In the genomic region with DNA sequence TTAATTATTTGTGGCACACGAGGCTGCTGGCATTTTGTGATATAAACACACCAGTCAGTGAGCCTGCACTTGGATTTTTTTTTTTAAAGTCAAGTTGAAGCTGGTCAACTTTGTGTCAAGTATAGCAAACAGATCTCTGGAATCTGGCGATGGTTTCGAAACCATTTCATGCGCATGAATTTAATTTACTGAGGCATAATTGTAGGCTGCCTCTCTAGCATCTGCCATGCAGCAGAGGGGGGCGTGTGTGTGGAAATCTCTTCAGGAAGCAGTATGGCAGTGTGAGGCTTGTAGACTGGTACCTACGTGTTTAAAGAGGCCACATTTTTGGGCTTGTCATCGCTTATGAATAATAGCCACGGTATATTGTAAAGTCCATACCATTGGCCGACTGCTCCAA, we compare ENCODE assay signal across 25 mouse cellular contexts.
A peak's percentile ranks its signal among the peaks of the same experiment; 100 is the strongest.
DNase-seq lines count a peak whose midpoint lies in the region; ATAC-seq and TF ChIP-seq lines count a peak whose summit lies in the region.
"Had no signal": no experiment of that assay in that cellular context is flagged by ENCODE, and none has a peak within 500 bp of the region (broad histone marks: within the 10 kb centered on the region; RNA-seq: fewer than 3 reads in every experiment).

No protein-coding gene starts in this region.

- H3K4me2 ChIP-seq in forebrain, embryonic 14.5 days (ENCODE audit: low read length), result no peak overlapping the region
- H3K4me2 ChIP-seq in forebrain, embryonic 11.5 days (ENCODE audit: low read depth, low read length, severe bottlenecking), result no peak overlapping the region
- no peak overlapping the region for H3K4me2 ChIP-seq in midbrain, embryonic 11.5 days
- no peak overlapping the region for H3K4me2 ChIP-seq in midbrain, embryonic 14.5 days (ENCODE audit: low read length)
- no peak overlapping the region for H3K4me2 ChIP-seq in stomach, postnatal 0 days (replicated peaks; ENCODE audit: low read depth)
- H3K4me2 ChIP-seq: hindbrain, embryonic 15.5 days; intestine, embryonic 15.5 days; midbrain, embryonic 13.5 days had no signal

- no peak overlapping the region for H3K9ac ChIP-seq in forebrain, embryonic 14.5 days (ENCODE audit: low read length)
- no peak overlapping the region for H3K9ac ChIP-seq in forebrain, embryonic 11.5 days (ENCODE audit: low read length)
- no peak overlapping the region for H3K9ac ChIP-seq in midbrain, embryonic 11.5 days (ENCODE audit: low read length)
- H3K9ac ChIP-seq in midbrain, embryonic 14.5 days (replicated peaks; ENCODE audit: low read length), result no peak overlapping the region
- H3K9ac ChIP-seq in stomach, postnatal 0 days (ENCODE audit: low read length), result no peak overlapping the region
- H3K9ac ChIP-seq: hindbrain, embryonic 15.5 days; intestine, embryonic 15.5 days; liver, postnatal 0 days; midbrain, embryonic 13.5 days had no signal

- no peaks in the 10 kb centered on the region for H3K4me1 ChIP-seq in forebrain, embryonic 14.5 days (ENCODE audit: control insufficient read depth, insufficient read depth, low read length)
- no peaks in the 10 kb centered on the region for H3K4me1 ChIP-seq in forebrain, embryonic 11.5 days (replicated peaks; ENCODE audit: control insufficient read depth, insufficient read depth, low read length)
- no peaks in the 10 kb centered on the region for H3K4me1 ChIP-seq in midbrain, embryonic 11.5 days (ENCODE audit: control insufficient read depth, insufficient read depth, low read length)
- H3K4me1 ChIP-seq in midbrain, embryonic 14.5 days (ENCODE audit: control insufficient read depth, insufficient read depth, low read length), result no peaks in the 10 kb centered on the region
- no peaks in the 10 kb centered on the region for H3K4me1 ChIP-seq in stomach, postnatal 0 days (replicated peaks; ENCODE audit: control insufficient read depth, insufficient read depth)
- no peaks in the 10 kb centered on the region for H3K4me1 ChIP-seq in thymus, adult 2 months (replicated peaks; ENCODE audit: control insufficient read depth, insufficient read depth, low read length)
- H3K4me1 ChIP-seq: hindbrain, embryonic 15.5 days; midbrain, embryonic 13.5 days had no signal

- H3K27ac ChIP-seq in forebrain, embryonic 14.5 days (ENCODE audit: low read depth, low read length), result no peak overlapping the region
- no peak overlapping the region for H3K27ac ChIP-seq in forebrain, embryonic 11.5 days (ENCODE audit: low read depth, low read length)
- H3K27ac ChIP-seq in midbrain, embryonic 11.5 days (ENCODE audit: low read depth, low read length), result no peak overlapping the region
- H3K27ac ChIP-seq in midbrain, embryonic 14.5 days (replicated peaks; ENCODE audit: low read depth, low read length), result no peak overlapping the region
- H3K27ac ChIP-seq in layer of hippocampus, adult 2 months, result no peak overlapping the region
- peak overlapping the region; percentile 78; the same call in 1 of the 2 replicates for H3K27ac ChIP-seq in stomach, postnatal 0 days (replicated peaks)
- H3K27ac ChIP-seq in thymus, adult 2 months (ENCODE audit: control insufficient read depth, insufficient read depth, low read length), result no peak overlapping the region
- H3K27ac ChIP-seq: heart, adult 2 months; hindbrain, embryonic 15.5 days; intestine, embryonic 15.5 days; midbrain, embryonic 13.5 days had no signal

- H3K27me3 ChIP-seq in forebrain, embryonic 14.5 days (replicated peaks; ENCODE audit: control insufficient read depth, insufficient read depth, low read length), result no peaks in the 10 kb centered on the region
- H3K27me3 ChIP-seq in forebrain, embryonic 11.5 days (ENCODE audit: control insufficient read depth, insufficient read depth, low read length), result no peaks in the 10 kb centered on the region
- no peaks in the 10 kb centered on the region for H3K27me3 ChIP-seq in midbrain, embryonic 11.5 days (ENCODE audit: control insufficient read depth, insufficient read depth, low read length)
- H3K27me3 ChIP-seq in midbrain, embryonic 14.5 days (ENCODE audit: control insufficient read depth, insufficient read depth, low read length), result no peaks in the 10 kb centered on the region
- H3K27me3 ChIP-seq in stomach, postnatal 0 days (ENCODE audit: control insufficient read depth, insufficient read depth, low read length), result no peaks in the 10 kb centered on the region
- no peaks in the 10 kb centered on the region for H3K27me3 ChIP-seq in thymus, adult 2 months (ENCODE audit: control insufficient read depth, insufficient read depth, low read length)
- H3K27me3 ChIP-seq: hindbrain, embryonic 15.5 days; intestine, embryonic 15.5 days; midbrain, embryonic 13.5 days; Patski had no signal

- WGBS in forebrain, embryonic 14.5 days, result 79% methylated on average over 9 of the region's 9 CpGs
- 88% methylated on average over 9 of the region's 9 CpGs for WGBS in forebrain, embryonic 11.5 days
- 91% methylated on average over 9 of the region's 9 CpGs for WGBS in midbrain, embryonic 11.5 days
- 77% methylated on average over 9 of the region's 9 CpGs for WGBS in midbrain, embryonic 14.5 days
- WGBS in stomach, postnatal 0 days, result 54% methylated on average over 9 of the region's 9 CpGs
- 95% methylated on average over 9 of the region's 9 CpGs for WGBS in thymus, adult 2 months

- TF ChIP-seq CTCF in layer of hippocampus, adult 2 months (conservative IDR thresholded peaks at IDR 0.05), result no peak
- no peak for TF ChIP-seq CTCF in stomach, postnatal 0 days (IDR thresholded peaks at IDR 0.05; ENCODE audit: low read depth)
- TF ChIP-seq CTCF in thymus, adult 2 months (IDR thresholded peaks at IDR 0.05; ENCODE audit: borderline replicate concordance, control insufficient read depth, extremely low read depth, insufficient read depth, low read length, poor library complexity), result no peak

- no peaks in the 10 kb centered on the region for H3K36me3 ChIP-seq in forebrain, embryonic 14.5 days (ENCODE audit: control insufficient read depth, insufficient read depth, low read length)
- no peaks in the 10 kb centered on the region for H3K36me3 ChIP-seq in forebrain, embryonic 11.5 days (ENCODE audit: control insufficient read depth, insufficient read depth, low read length)
- no peaks in the 10 kb centered on the region for H3K36me3 ChIP-seq in midbrain, embryonic 11.5 days (ENCODE audit: control insufficient read depth, insufficient read depth, low read length)
- H3K36me3 ChIP-seq in midbrain, embryonic 14.5 days (ENCODE audit: control insufficient read depth, insufficient read depth, low read length), result no peaks in the 10 kb centered on the region
- no peaks in the 10 kb centered on the region for H3K36me3 ChIP-seq in stomach, postnatal 0 days (ENCODE audit: control insufficient read depth, insufficient read depth, low read length)
- H3K36me3 ChIP-seq in thymus, adult 2 months (ENCODE audit: control insufficient read depth, insufficient read depth, low read length), result no peaks in the 10 kb centered on the region
- H3K36me3 ChIP-seq: hindbrain, embryonic 15.5 days; intestine, embryonic 15.5 days; midbrain, embryonic 13.5 days had no signal

- H3K4me3 ChIP-seq in forebrain, embryonic 14.5 days (ENCODE audit: low read depth, low read length), result no peak overlapping the region
- no peak overlapping the region for H3K4me3 ChIP-seq in forebrain, embryonic 11.5 days (ENCODE audit: low read depth, low read length)
- H3K4me3 ChIP-seq in midbrain, embryonic 11.5 days (ENCODE audit: low read depth, low read length), result no peak overlapping the region
- no peak overlapping the region for H3K4me3 ChIP-seq in midbrain, embryonic 14.5 days (replicated peaks; ENCODE audit: low read depth, low read length)
- H3K4me3 ChIP-seq in layer of hippocampus, adult 2 months, result no peak overlapping the region
- H3K4me3 ChIP-seq in stomach, postnatal 0 days (ENCODE audit: low read depth, low read length), result no peak overlapping the region
- H3K4me3 ChIP-seq in thymus, adult 2 months (ENCODE audit: control insufficient read depth, insufficient read depth, low read length), result no peak overlapping the region
- H3K4me3 ChIP-seq: heart, adult 2 months; hindbrain, embryonic 15.5 days; intestine, embryonic 15.5 days; midbrain, embryonic 13.5 days had no signal

- no peaks in the 10 kb centered on the region for H3K9me3 ChIP-seq in forebrain, embryonic 14.5 days (replicated peaks; ENCODE audit: control insufficient read depth, low read length)
- no peaks in the 10 kb centered on the region for H3K9me3 ChIP-seq in forebrain, embryonic 11.5 days (ENCODE audit: control insufficient read depth, low read length)
- H3K9me3 ChIP-seq in midbrain, embryonic 11.5 days (ENCODE audit: control insufficient read depth, low read length), result no peaks in the 10 kb centered on the region
- no peaks in the 10 kb centered on the region for H3K9me3 ChIP-seq in midbrain, embryonic 14.5 days (ENCODE audit: control insufficient read depth, low read length)
- H3K9me3 ChIP-seq in stomach, postnatal 0 days (ENCODE audit: control insufficient read depth, low read length), result no peaks in the 10 kb centered on the region
- H3K9me3 ChIP-seq: hindbrain, embryonic 15.5 days; intestine, embryonic 15.5 days; midbrain, embryonic 13.5 days had no signal

- DNase-seq in forebrain, embryonic 14.5 days (ENCODE audit: low spot score), result peak; percentile 10
- no peak for DNase-seq in forebrain, embryonic 11.5 days (ENCODE audit: low spot score)
- DNase-seq in midbrain, embryonic 11.5 days (ENCODE audit: low spot score, missing footprints), result peak; percentile 35
- no peak for DNase-seq in midbrain, embryonic 14.5 days
- peak; percentile 20 to 33 for DNase-seq in layer of hippocampus, adult 2 months (ENCODE audit: low spot score in 2 of 2)
- DNase-seq in stomach, postnatal 0 days (ENCODE audit: low spot score), result no peak
- DNase-seq in thymus, adult 2 months, result no peak
- DNase-seq: adrenal gland, postnatal 36 days; cerebellum, adult 18-20 months; cerebellum, postnatal 25 days; embryo, embryonic 11 days; gastrocnemius, postnatal 14 days; heart, adult 2 months; heart, postnatal 36 days; kidney, adult 9 months; kidney, postnatal 14 days; liver, postnatal 0 days; thymus, postnatal 4 days had no signal

- no peak for TF ChIP-seq POLR2A in thymus, adult 2 months (IDR thresholded peaks at IDR 0.05; ENCODE audit: control insufficient read depth, extremely low read depth, insufficient read depth, low read length, poor library complexity)

- TF ChIP-seq EP300 in stomach, postnatal 0 days (optimal IDR thresholded peaks at IDR 0.05), result no peak

- no peak for ATAC-seq in forebrain, embryonic 14.5 days
- ATAC-seq in forebrain, embryonic 11.5 days (replicated peaks; ENCODE audit: low FRiP score), result no peak
- no peak for ATAC-seq in midbrain, embryonic 11.5 days (ENCODE audit: low FRiP score)
- ATAC-seq in midbrain, embryonic 14.5 days (ENCODE audit: low FRiP score, low TSS enrichment), result no peak
- no peak for ATAC-seq in stomach, postnatal 0 days (ENCODE audit: low FRiP score, low TSS enrichment)
- ATAC-seq in erythroblast, adult 5-6 weeks (replicated peaks; ENCODE audit: low FRiP score, poor library complexity, severe bottlenecking), result no peak
- ATAC-seq: CD4-positive, CD25-positive, alpha-beta regulatory T cell, adult 4 months; forebrain, embryonic 16.5 days; intestine, embryonic 15.5 days; liver, postnatal 0 days; midbrain, embryonic 13.5 days; Patski had no signal

Comparison
In these comparisons a context has a peak if more than half of its experiments do, and no peak if none do; other contexts are left out.
1. DNase-seq: peak in forebrain, embryonic 14.5 days (single experiment), midbrain, embryonic 11.5 days (single experiment) and layer of hippocampus, adult 2 months (2 of 2); none in forebrain, embryonic 11.5 days (single experiment), midbrain, embryonic 14.5 days (single experiment), stomach, postnatal 0 days (single experiment) and thymus, adult 2 months (single experiment).